Mouse (Mus musculus) CH12F3 (cell line): ENCODE measurements at regions not wholly inside any gene's neighbourhood (a gene's known extent, or its start where the extent isn't known, plus 50 kb on each side); places are given as distances from the start of the nearest gene placed in this dataset.

Experiments used
- in situ Hi-C: fragments of 300-500 bp; cut with MboI; formaldehyde crosslinking; loops from 2 replicates; pipeline ENCODE4 v1.14.3; 2020; ENCODE audit warnings: low sequenced_read_pairs

DNA sequence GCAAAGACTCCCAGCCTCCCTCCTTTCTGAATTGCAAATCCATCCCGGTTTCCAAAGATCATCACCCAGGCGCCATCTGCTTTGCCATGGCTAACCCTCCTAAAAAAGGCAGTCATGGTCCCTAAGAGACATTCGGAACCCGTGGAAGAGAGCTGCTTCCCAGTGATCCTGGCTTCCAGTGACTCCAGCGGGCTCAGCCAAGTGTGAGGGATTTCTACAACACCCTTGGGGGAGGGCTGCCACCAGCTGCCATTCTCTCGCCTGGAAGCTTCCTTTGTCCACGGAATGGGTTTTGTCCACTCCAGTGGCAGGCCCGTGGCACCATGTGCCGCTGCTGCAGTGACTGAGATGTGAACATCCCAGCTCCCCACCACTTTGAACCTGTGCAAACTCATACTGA lies 64.7 kb upstream of the Top1 start:
- in situ Hi-C loops = loop anchor here (10.0 to 25.0 kb wide), 2 partner anchors 206 to 1669 kb away; no protein-coding TSS in a partner anchor

DNA sequence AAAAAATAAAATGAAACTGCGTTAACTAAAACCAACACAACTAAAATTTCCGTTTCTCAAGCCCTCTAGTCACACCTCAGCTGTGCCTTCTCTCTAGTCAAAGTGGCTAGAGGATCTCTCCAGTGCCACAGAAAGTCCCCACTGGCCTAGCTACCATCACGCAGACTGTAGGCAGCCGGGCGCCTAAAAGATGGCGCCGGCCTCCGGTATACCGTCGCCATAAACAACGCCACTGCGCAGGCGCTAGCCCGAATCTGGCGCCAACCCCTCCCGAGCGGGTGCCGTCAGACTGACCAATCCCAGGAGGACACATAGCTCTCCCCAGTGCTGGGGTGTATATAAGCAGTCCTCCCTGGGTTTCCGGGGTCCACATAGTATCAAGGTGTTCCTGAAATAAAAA lies 62.7 kb upstream of the Top1 start:
- in situ Hi-C loops = loop anchor here (10.0 to 25.0 kb wide), 2 partner anchors 208 to 1671 kb away; no protein-coding TSS in a partner anchor

DNA sequence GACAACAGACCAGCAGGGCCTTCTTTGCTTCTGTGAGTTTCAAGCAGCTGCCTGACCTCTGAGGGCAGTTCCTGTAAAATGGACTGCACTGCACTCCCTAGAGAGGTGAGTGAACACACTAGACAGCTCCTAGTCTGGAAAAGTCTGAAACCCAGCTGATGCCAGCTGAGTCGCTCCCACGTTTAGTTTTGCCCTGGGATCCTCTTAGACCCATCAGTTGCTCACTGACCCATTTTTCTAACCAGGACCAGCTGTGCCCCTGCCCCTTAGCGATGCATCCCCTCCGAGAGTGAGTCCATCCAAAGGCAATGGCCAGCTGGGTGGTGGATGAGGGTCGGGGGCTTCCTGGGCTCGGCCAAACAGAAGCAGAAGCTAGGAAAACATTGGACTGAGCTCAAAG lies 62.2 kb upstream of the Top1 start:
- in situ Hi-C loops = loop anchor here (10.0 to 25.0 kb wide), 2 partner anchors 209 to 1671 kb away; no protein-coding TSS in a partner anchor

GRCm38 (mm10) chr2:160584568-160584967 lies 61.1 kb upstream of the Top1 start:
- in situ Hi-C loops = loop anchor here (10.0 to 25.0 kb wide), 2 partner anchors 210 to 1672 kb away; no protein-coding TSS in a partner anchor

- in situ Hi-C loops = loop anchor here (10.0 to 25.0 kb wide), 2 partner anchors 212 to 1675 kb away; no protein-coding TSS in a partner anchor
These were observed 58.5 kb upstream of the Top1 start for GRCm38 (mm10) chr2:160587015-160587835.

- in situ Hi-C loops = loop anchor here (10.0 to 25.0 kb wide), 2 partner anchors 214 to 1676 kb away; no protein-coding TSS in a partner anchor
These were observed 57.3 kb upstream of the Top1 start for GRCm38 (mm10) chr2:160588401-160588800.

DNA sequence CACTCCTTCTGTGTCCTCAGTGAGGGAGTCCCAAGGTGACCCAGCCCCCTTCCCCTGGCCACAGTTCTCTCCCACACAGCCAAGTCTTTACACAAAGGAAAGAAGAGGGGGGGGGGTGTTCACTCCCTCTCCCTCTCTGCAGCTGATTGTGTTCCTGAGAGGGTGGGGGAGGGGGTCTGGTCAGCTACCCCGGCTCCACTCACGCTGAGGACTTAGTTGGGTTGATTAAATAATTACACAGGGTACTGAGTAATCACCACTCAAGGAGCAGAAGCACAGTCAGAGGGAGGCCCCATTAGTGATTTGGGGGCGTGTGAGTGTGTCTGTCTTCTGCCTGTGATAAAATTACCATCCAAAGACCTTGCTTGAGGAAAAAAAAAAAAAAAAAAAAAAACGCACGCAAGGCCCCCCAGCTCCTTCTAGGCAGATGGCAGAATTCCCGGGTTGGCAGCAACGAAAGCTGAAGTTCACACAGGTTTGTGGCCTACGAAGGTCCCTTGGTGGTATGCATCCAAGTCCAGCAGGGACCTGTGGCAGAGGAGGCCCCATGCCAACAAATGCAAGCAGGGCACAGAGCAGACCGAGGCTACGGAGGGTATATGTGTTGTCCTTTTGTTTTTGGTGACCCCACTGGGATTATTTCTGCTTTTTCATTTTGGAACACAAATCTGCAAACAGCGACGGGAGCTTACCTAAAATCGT lies 55.3 kb upstream of the Top1 start:
- in situ Hi-C loops = loop anchor here (10.0 to 25.0 kb wide), 3 partner anchors 294 to 1678 kb away; partner anchors contain the start of gene Lpin3

DNA sequence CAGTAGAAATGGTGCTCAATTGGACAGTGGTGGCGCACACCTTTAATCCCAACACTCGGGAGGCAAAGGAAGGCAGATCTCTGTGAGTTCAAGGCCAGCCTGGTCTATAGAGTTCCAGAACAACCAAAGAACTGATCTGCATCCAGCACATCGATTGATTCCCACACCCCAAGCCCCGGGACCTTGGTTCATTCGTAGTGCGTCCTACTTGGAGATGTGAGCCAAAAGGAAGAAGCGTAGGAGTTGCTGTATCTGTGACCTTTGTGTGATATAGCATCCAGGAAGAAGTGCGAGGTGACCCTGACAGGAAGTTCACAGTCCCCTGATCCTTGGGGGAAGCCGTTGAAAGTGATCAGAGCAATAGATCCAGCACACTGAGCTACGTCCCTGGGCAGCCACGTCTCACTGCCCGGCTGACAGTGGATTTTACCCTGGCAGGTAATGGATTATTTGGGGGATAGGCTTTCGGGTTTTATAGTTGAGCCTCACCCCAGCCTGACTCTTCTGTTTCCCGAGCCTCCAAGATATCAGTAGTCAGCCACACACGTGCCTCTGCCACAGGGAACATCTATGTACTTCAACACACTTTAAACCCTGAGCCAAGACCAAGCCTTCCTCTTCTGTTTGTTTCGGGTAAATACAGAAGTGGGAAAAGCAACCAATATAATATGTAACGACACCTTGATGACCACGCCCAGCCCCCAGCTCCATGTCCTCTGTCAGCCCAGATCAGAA lies 54.1 kb upstream of the Top1 start:
- in situ Hi-C loops = loop anchor here (10.0 to 25.0 kb wide), 3 partner anchors 293 to 1679 kb away; partner anchors contain the start of gene Lpin3

DNA sequence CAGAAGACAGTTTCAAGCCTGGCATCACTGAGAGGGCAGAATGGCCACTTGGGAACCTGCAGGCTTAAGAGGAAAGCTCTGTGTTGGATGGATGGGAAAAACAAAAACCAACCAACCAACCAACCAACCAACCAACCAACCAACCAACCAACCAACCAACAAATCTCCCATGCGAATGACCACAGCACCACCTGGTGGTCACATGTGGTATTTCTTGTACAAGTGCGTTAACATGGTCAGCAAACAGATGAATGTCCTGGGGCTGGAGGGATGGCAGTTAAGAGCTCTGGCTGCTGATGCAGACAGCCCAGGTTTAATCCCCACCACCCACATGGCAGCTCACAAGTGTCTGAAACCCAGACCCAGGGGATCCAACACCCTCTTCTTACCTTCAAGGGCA lies 52.7 kb upstream of the Top1 start:
- in situ Hi-C loops = loop anchor here (10.0 to 25.0 kb wide), 3 partner anchors 292 to 1681 kb away; partner anchors contain the start of gene Lpin3
